Mouse (Mus musculus) MEL (cell line): Measurements from ENCODE around the gene Folr2.

Experiments used
- CHD2 ChIP-seq: IDR thresholded peaks from 2 replicates; pipeline ENCODE4 v1.6.1; 2011; ENCODE audit warnings: low read length, improper control_type of control experiment
- CTCF ChIP-seq, 3 experiments: IDR thresholded peaks in 2 of 3; conservative IDR thresholded peaks in 1 of 3; 2 replicates each; pipeline ENCODE4 v1.5.1; 2011 to 2012; ENCODE audit warnings: low read length in 3 of 3, low read depth in 2 of 3, mild to moderate bottlenecking in 2 of 3, improper control_type of control experiment in 1 of 3, inconsistent platforms in 1 of 3, mixed read lengths in 1 of 3, moderate library complexity in 1 of 3; ENCODE audit not compliant: control insufficient read depth in 1 of 3, insufficient read depth in 1 of 3, poor library complexity in 1 of 3, severe bottlenecking in 1 of 3
- ELF1 ChIP-seq: IDR thresholded peaks from 2 replicates; pipeline ENCODE4 v1.6.1; 2014; ENCODE audit warnings: low read depth, mild to moderate bottlenecking, inconsistent platforms, low read length, improper control_type of control experiment, moderate library complexity
- EP300 ChIP-seq, 2 experiments: IDR thresholded peaks; 2 replicates each; pipeline ENCODE4 v1.6.1; 2011; ENCODE audit warnings: improper control_type of control experiment in 2 of 2, low read length in 2 of 2, low read depth in 1 of 2, mild to moderate bottlenecking in 1 of 2
- MAZ ChIP-seq: IDR thresholded peaks from 2 replicates; pipeline ENCODE4 v1.6.1; 2012; ENCODE audit warnings: low read depth, mild to moderate bottlenecking, inconsistent platforms, low read length, improper control_type of control experiment
- MEF2A ChIP-seq: IDR thresholded peaks from 2 replicates; pipeline ENCODE4 v1.6.1; 2014; ENCODE audit warnings: low read depth, mild to moderate bottlenecking, inconsistent platforms, low read length, improper control_type of control experiment; ENCODE audit not compliant: poor library complexity, insufficient replicate concordance, severe bottlenecking; ENCODE audit errors: extremely low read depth
- NRF1 ChIP-seq: IDR thresholded peaks from 2 replicates; pipeline ENCODE4 v1.6.1; 2014; ENCODE audit warnings: low read depth, mild to moderate bottlenecking, inconsistent platforms, low read length, improper control_type of control experiment, moderate library complexity; ENCODE audit not compliant: poor library complexity, insufficient read depth, severe bottlenecking
- POLR2A ChIP-seq, 2 experiments: IDR thresholded peaks; 2 replicates each; pipeline ENCODE4 v1.6.1; 2011 to 2012; ENCODE audit warnings: low read length in 2 of 2, mild to moderate bottlenecking in 2 of 2, control low read depth in 1 of 2, improper control_type of control experiment in 1 of 2, low read depth in 1 of 2, moderate library complexity in 1 of 2; ENCODE audit not compliant: control insufficient read depth in 1 of 2, insufficient read depth in 1 of 2, poor library complexity in 1 of 2
- TCF12 ChIP-seq: IDR thresholded peaks from 2 replicates; pipeline ENCODE4 v1.6.1; 2014; ENCODE audit warnings: low read depth, mild to moderate bottlenecking, inconsistent platforms, low read length, improper control_type of control experiment, moderate library complexity
- ZC3H11A ChIP-seq: IDR thresholded peaks from 2 replicates; pipeline ENCODE4 v1.6.1; 2012; ENCODE audit warnings: low read depth, mild to moderate bottlenecking, inconsistent platforms, low read length, improper control_type of control experiment
- ZNF384 ChIP-seq: IDR thresholded peaks from 2 replicates; pipeline ENCODE4 v1.6.1; 2012; ENCODE audit warnings: low read depth, mild to moderate bottlenecking, inconsistent platforms, low read length, improper control_type of control experiment

DNA sequence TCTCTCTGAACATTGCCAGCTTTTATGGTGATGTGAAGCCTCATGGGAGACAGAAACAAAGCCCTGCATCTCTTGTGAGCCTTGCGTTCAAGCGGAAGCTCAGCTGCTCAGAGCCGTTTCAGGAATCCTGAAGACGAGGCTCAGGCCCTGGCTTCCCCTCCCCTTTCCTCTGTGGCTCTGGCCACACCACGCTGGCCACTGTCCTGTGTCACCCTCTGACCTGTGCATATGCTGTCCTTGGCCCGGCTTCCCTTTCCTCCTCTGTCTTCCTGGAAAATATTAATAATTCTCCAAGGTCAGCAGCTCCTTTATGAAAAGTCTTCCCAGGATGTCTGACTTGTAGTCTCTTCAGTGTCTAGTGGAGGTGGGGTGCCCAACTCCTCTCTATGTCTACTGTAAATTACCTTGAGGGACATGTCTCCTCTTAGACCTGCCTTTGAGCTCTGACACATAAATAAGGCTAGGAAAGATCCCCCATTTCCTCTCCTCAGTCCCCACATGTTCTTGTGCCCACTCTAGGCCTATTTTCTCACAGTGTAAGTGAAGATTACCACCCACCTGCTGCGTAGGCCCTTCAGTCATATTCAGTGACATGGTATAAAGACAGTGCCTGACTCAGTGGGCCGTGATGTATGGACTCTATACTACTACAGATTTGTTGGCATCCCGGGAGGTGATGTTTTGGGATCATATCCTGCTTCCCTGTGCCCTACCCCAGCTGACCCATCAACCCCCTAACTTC, 25.6 kb upstream of the Folr2 start:
- TF ChIP-seq MEF2A (no peak), TCF12 (no peak), CTCF (IDR thresholded peaks at IDR 0.05 in 2 of 3, conservative IDR thresholded peaks at IDR 0.05 in 1 of 3; ENCODE audit: control insufficient read depth in 1 of 3, insufficient read depth in 1 of 3, low read depth in 2 of 3, low read length in 3 of 3, poor library complexity in 1 of 3, severe bottlenecking in 1 of 3) (no peak), MAZ (no peak), POLR2A (IDR thresholded peaks at IDR 0.05; ENCODE audit: control insufficient read depth in 1 of 2, insufficient read depth in 1 of 2, low read depth in 1 of 2, low read length in 2 of 2, poor library complexity in 1 of 2) (no peak), EP300 (IDR thresholded peaks at IDR 0.05; ENCODE audit: low read depth in 1 of 2, low read length in 2 of 2) (no peak), ZNF384 (no peak), CHD2 (no peak), ELF1 (no peak), NRF1 (no peak), ZC3H11A (no peak)
